Mouse (Mus musculus) right cerebral cortex, adult 2 months (tissue): ENCODE data around the gene A030005L19Rik.
A peak's percentile ranks its signal among the peaks of the same experiment; 100 is the strongest.
"Not testable (repeated sequence)": the region's sequence is repeated elsewhere in the genome, so short reads cannot be mapped to it uniquely, and the experiment has no call there.

ENCODE experiments used
- DNase-seq, 2 experiments: peaks; one replicate each; pipeline ENCODE4 v3.0.0; 2021 to 2022; ENCODE audit warnings: low spot score in 2 of 2

The A030005L19Rik gene

DNA sequence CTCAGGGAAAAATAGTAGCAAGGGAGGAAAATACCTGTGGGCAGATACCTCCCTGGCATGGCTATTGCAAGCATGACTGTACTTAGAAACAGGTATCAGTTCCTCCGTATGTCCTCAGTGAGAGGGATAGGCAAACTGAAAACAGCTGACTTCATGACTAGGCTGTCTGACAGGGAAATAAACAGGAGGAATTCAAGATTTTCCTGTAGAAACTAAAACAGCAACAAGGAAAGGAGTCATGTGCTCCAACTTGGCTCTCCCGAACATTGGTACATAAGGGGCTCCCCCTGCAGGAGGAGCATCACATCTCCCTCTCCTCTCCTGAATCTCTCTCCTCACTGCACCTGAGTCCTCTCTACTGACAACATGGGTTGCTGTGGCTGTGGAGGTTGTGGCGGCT lies at the start of gene A030005L19Rik:
Gene A030005L19Rik, plus strand, starts transcription at position 301 of the 400 bp plus-strand sequence.
- DNase-seq: no peak

DNA sequence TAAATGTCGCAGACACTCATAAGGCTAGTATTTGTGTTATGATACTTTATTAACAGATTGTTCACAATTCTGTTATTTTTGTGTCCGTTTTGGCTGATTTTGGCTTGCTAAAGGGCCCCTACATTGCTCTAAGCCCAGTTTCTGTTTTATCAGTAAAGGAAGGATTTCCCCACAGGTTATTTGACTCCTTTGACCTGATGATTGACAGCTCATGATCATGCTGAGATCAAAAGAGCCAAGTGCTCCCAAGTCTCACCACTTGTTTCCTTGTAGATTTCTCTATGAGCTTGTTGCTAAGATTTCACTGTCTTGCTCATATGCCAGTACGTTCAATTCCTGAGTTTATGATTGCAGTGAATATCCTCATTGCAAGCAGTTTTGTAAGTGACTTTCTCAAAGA lies 42.9 kb upstream of the A030005L19Rik start:
- DNase-seq: no peak

DNA sequence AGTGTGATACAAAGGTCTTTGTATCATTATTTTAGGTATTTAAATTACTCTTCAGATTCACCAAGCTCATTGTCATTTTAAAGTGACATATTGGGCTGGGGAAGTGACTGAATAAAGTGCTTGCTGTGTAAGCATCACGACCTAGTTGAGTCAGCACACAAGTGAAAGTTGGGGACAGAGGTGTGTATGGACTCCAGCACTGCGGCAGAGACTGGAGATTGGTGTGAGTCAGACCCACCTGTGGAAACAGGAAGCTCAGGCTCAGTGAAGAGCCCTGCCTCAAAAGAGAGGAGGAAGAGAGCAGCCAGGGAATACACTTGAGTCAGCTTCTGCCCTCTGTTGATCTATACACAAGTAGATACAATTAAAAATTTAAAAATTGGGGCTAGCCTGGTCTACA lies 34.0 kb upstream of the A030005L19Rik start:
- peak; percentile 23 to 25 for DNase-seq

DNA sequence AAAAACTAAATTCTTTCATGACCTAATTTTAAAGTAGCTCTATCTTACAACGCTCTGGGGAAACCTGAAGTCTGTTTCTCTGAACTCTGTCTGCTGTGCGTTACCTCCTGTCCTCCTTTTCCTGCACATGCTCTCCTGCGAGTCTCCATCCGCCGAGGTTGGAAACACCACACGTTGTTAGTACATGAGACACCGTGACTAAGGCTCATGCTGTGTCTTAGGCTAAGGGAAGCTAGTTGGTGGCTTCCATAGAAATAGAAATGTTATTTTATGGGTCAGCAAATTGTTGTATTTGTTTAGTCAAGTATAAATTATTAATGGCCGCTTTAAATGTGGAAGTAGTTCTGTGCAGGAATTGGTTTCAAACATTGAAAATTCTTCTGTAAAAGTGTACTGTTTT lies 32.9 kb upstream of the A030005L19Rik start:
- no peak for DNase-seq

DNA sequence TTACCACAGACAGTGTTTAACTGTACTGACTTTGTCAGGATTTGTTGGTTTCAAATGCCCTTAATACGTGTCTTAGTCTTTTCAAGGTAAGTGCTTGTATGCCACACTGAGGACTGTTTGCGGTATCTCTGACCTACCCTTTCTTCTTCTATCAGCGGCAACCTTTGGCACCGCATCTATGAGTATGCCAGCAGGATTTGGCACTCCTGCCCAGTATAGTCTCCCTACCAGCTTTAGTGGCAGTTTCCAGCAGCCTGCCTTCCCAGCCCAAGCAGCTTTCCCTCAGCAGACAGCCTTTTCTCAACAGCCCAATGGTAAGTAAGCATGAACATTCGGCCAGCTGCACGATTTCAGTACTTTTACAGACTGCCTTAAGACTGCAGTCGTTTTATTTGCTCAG lies 19.9 kb upstream of the A030005L19Rik start:
- no peak for DNase-seq

DNA sequence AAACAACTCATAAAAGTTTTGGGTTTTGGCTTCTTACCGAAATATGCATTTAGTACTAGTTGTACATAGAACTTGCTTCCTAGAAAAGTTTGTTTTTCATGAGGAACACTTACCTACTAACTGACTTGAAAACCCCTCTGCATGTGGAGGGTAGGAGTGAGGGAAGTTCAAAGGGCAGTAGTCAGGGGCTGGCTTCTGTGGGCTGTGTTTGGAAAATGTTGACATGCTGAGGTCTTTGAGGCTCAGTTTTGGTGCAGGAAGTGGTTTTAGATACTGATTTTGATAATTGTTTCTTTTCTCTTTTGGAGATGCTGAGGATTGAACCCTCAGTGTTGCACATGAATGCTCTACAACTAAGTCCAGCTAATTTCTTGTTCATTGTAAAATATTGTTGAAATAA lies 12.6 kb upstream of the A030005L19Rik start:
- no peak for DNase-seq

DNA sequence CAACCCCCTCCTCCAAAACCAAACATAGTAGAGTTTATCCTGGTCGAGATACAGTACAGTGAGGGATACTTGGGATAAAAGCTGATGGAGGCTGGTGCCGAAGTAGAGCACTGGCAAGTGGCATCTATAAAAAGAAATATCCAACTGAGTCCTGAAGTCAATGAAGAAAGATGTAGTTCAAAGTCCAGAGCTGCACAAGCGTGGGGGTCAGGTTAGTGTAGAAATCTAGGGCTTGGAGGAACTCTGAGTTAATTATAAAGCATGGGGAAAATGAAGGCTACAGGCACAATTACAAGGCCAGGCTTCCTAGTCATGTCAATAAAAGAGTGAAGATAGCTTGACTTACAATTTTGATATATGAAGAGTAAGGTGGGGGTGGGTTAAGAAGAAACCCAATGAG lies 11.9 kb upstream of the A030005L19Rik start:
- no peak for DNase-seq

DNA sequence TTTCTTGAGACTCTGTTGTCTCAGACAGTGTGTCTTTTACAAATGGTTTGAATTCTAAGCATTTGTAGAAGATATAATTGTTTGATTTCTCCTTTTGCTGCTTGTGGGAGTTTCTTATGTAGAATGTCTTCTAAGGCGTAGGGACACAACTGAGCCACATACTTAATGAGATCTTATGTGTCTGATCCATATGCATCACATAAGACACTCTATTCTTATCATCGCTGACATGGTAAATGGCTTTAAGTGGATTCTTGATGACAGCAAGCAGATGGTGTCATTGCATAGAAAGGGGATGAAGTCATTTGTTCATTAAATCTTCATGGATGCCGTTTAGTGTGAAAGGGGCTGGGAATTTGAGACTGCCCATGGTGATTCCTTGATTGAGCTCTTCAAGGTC lies 7.2 kb upstream of the A030005L19Rik start:
- no peak for DNase-seq

DNA sequence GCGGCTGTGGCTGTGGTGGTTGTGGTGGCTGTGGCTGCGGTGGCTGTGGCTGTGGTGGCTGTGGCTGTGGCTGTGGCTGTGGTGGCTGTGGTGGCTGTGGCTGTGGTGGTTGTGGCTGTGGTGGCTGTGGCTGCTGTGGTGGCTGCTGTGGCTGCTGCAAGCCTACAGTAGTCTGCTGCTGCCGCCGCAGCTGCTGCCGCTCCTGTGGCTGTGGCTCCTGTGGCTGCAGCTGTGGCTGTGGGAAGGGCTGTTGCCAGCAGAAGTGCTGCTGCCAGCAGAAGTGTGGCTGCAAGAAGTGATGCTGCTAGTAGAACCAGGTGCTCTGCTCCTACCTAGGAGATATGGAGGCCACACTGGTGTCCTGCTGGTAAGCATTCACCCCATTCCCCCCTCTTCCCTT lies 309 bp downstream of the A030005L19Rik start:
- not testable (repeated sequence) for DNase-seq

DNA sequence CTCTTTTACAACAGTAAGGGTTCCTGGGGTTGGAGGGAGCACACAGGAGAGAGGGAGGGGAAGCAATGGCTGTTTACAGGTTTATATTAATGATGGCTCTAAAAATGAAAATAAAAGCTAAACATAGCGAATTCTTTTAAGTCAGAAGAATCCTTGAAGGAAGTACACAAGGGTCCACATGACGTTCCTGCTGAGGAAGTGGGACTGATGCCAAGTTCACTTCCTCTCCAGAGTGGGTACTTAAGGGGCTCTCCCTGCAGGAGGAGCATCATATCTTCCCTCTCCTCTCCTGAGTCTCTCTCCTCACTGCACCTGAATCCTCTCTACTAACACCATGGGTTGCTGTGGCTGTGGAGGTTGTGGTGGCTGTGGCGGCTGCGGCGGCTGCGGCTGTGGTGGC lies 11.5 kb downstream of the A030005L19Rik start, which contains the start of gene A030014E15Rik:
Gene A030014E15Rik, plus strand, starts transcription at position 268 of the 400 bp plus-strand sequence.
- no peak for DNase-seq

DNA sequence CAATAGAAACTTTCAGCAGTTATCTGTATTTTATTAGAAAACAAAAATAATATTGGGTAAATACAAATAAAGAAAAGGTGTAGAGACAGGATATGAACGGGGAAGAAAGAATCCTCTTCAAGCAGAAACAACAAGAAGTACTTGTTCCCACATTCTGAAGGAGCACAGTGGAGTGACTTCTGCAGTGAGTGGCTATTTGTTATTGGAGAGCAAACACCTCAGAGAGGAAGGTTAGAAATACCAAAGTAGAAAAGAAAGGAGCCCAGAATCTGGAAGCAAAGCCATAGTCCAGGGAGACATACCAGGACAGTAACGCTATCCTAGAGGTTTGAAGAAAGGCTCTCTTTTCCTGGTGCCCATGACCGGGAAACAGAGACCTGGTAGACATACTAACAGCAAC lies 17.4 kb downstream of the A030005L19Rik start:
- DNase-seq: not testable (repeated sequence)

DNA sequence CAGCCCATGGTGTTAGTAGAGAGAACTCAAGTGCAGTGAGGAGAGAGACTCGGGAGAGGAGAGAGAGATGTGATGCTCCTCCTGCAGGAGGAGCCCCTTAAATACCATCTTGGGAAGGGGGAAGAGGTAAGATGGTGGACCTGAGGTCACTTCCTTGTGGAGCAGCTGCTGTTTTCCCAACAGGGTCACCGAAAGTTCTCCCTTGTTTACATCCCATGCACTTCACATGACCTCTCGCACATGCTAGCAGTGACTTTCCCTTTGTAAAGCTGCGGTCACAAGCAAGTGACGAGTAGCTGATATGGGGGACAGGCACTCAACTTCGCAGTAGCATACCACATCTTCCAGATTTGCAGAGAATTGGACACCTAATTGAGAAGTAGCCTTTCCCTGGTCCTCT lies 18.2 kb downstream of the A030005L19Rik start, which contains the start of gene Gm6217:
Gene Gm6217, minus strand, starts transcription at position 74 of the 400 bp plus-strand sequence.
- not testable (repeated sequence) for DNase-seq

DNA sequence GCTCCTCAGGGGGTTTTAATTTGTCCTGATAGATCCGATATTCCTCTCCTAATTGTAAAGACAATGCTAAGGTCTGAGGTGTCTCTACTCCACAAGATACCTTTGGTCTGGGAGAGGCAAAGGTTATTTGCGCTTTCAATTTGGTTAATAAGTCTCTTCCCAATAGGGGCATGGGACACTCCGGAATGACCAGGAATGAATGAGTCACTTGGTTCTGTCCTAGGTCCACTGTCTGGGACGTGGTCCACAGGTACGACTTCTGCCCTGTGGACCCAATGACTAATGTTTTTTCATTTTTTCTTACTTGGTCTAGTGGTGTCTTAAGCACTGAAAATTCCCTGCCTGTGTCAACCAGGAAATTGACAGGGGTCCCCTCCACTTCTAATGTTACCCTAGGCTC lies 25.5 kb downstream of the A030005L19Rik start:
- DNase-seq: no peak

DNA sequence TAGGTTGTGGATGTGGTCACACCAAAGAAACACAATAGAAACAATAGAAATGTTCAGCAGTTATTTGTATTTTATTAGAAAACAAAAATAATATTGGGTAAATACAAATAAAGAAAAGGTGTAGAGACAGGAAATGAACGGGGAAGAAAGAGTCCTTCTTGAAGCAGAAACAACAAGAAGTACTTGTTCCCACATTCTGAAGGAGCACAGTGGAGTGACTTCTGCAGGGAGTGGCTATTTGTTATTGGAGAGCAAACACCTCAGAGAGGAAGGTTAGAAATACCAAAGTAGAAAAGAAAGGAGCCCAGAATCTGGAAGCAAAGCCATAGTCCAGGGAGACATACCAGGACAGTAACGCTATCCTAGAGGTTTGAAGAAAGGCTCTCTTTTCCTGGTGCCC lies 29.4 kb downstream of the A030005L19Rik start:
- DNase-seq: not testable (repeated sequence)

DNA sequence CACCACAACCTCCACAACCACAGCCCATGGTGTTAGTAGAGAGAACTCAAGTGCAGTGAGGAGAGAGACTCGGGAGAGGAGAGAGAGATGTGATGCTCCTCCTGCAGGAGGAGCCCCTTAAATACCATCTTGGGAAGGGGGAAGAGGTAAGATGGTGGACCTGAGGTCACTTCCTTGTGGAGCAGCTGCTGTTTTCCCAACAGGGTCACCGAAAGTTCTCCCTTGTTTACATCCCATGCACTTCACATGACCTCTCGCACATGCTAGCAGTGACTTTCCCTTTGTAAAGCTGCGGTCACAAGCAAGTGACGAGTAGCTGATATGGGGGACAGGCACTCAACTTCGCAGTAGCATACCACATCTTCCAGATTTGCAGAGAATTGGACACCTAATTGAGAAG lies 30.2 kb downstream of the A030005L19Rik start, which contains the start of gene A030003K21Rik:
Gene A030003K21Rik, minus strand, starts transcription at position 94 of the 400 bp plus-strand sequence.
- not testable (repeated sequence) for DNase-seq

DNA sequence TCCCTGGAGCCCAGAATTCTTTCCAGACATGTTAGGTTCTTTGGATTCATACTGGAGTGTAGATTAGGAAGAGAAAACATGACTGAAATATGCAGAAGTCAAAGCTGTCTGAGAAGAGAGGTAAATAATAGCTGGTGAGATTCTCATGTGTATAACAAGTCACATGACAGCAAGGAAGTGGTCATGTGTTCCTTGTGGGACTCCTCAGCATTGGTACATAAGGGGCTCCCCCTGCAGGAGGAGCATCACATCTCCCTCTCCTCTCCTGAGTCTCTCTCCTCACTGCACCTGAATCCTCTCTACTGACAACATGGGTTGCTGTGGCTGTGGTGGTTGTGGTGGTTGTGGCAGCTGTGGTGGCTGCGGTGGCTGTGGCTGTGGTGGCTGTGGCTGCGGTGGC lies 32.9 kb downstream of the A030005L19Rik start:
- DNase-seq: not testable (repeated sequence)

DNA sequence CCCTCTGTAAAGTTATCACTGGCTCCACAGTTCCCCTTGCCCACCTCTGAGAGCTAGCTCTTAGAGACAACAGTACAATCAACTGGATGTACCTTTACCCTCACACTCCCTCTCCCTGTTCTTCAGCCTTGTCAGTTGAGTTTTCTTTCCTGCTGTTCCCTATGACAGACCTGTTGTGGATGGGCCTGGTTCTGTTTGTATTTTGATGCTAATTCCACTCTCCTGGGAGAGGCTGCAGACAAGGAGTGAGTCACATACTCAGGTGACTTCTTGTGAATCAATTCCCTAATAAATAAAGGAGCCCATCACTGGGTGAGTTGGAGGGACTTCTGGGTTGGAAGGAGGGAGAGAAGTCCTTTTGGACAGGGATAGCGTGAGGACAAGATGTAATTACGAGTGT lies 35.5 kb downstream of the A030005L19Rik start:
- DNase-seq: no peak

DNA sequence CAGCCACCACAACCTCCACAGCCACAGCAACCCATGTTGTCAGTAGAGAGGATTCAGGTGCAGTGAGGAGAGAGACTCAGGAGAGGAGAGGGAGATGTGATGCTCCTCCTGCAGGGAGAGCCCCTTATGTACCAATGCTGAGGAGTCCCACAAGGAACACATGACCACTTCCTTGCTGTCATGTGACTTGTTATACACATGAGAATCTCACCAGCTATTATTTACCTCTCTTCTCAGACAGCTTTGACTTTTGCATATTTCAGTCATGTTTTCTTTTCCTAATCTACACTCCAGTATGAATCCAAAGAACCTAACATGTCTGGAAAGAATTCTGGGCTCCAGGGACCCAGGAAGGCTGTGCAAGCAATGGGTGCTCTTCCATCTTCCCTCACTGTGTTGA lies 42.8 kb downstream of the A030005L19Rik start, which contains the start of gene Gm7544:
Gene Gm7544, minus strand, starts transcription at position 101 of the 400 bp plus-strand sequence.
- not testable (repeated sequence) for DNase-seq

DNA sequence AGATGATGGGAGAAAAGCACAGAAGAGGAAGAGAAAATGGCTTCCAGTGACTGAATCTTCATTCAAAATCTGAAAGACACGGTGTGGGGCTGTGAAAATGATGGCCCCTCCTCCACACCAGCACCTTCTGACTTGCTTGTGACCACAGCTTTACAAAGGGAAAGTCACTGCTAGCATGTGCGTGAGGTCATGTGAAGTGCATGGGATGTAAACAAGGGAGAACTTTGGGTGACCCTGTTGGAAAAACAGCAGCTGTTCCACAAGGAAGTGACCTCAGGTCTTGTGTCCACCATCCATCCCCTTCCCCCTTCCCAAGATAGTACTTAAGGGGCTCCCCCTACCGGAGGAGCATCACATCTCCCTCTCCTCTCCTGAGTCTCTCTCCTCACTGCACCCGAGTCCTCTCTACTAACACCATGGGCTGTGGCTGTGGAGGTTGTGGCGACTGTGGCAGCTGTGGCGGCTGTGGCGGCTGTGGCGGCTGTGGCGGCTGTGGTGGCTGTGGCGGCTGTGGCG lies 46.8 kb downstream of the A030005L19Rik start, which contains the start of gene Gm47955:
Gene Gm47955, plus strand, starts transcription at position 417 of the 516 bp plus-strand sequence.
- DNase-seq: no peak
